Mouse (Mus musculus) hindbrain, embryonic 15.5 days (tissue): Measurements from ENCODE around the gene St3gal3. TPM values are rescaled to one million over a fixed set of nuclear protein-coding genes. Genes with fewer than 3 reads are reported as not detected.

Experiments
- ATAC-seq: fragments of 200-750 bp; cut with Nextera tagmentation; 2 replicates; pipeline ENCODE4 v1.8.0; 2017; ENCODE audit warnings: low read depth, moderate number of reproducible peaks, moderate TSS enrichment; ENCODE audit not compliant: low FRiP score
- H3K27ac ChIP-seq: fragments of 300-500 bp; sonication (generic); replicated peaks from 2 replicates; pipeline ENCODE4 v1.5.1; 2015; ENCODE audit warnings: mild to moderate bottlenecking, inconsistent platforms
- H3K27me3 ChIP-seq: fragments of 300-500 bp; sonication (generic); 2 replicates; pipeline ENCODE4 v1.6.1; 2015; ENCODE audit warnings: control low read depth, inconsistent platforms
- H3K36me3 ChIP-seq: fragments of 300-500 bp; sonication (generic); 2 replicates; pipeline ENCODE4 v1.6.1; 2015; ENCODE audit warnings: control low read depth, inconsistent platforms
- H3K4me1 ChIP-seq: fragments of 300-500 bp; sonication (generic); replicated peaks from 2 replicates; pipeline ENCODE4 v1.6.1; 2015; ENCODE audit warnings: control low read depth, inconsistent platforms
- H3K4me2 ChIP-seq: fragments of 300-500 bp; sonication (generic); 2 replicates; pipeline ENCODE4 v1.6.1; 2015; ENCODE audit warnings: moderate library complexity, mild to moderate bottlenecking, inconsistent platforms
- H3K4me3 ChIP-seq: fragments of 300-500 bp; sonication (generic); 2 replicates; pipeline ENCODE4 v1.5.1; 2015; ENCODE audit warnings: mild to moderate bottlenecking, inconsistent platforms
- H3K9ac ChIP-seq: fragments of 300-500 bp; sonication (generic); 2 replicates; pipeline ENCODE4 v1.6.1; 2015; ENCODE audit warnings: inconsistent platforms
- H3K9me3 ChIP-seq: fragments of 300-500 bp; sonication (generic); 2 replicates; pipeline ENCODE4 v1.6.1; 2016; ENCODE audit warnings: control low read depth, inconsistent platforms
- WGBS: fragments of 180-500 bp; shearing (Covaris S2); methylation state at CpG from one replicate; pipeline ENCODE4 v1.1.7; 2015; 5-methylcytosine and 5-hydroxymethylcytosine counted together
- polyA plus RNA-seq: library from polyadenylated mRNA; unstranded; fragments of >200 nt; fragmentation: Nextera tagmentation; extraction: Ambion mirVana; gene quantifications from 2 replicates; pipeline ENCODE4 v1.2.1, GENCODE M21; 2015

The St3gal3 gene
- polyA plus RNA-seq, 1 experiment from 2014 or later: 15.0 TPM

DNA sequence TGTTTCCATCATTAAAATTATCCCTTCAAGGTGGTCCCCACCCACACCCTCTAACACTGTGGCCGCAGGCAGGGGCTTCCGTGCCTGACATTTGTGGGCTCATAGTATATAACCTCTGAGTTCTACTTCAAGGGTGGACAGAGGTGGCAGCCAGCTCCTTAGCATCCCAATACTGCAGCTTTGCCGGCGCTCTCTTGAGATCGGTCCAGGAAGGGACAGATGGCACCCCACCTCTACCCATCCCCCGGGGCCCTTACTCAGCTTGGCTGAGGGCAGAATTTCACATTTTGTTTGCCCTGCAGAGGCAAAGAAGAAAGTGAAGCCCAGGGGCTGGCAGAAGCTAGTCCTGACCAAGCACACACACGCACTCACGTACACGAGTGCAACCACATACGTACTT is 2.6 kb upstream of the St3gal3 start:
- H3K4me3 ChIP-seq: no peak overlapping the region
- H3K4me1 ChIP-seq: peaks cover 21% of the 10 kb centered on the region
- peaks cover 48% of the 10 kb centered on the region for H3K36me3 ChIP-seq
- H3K4me2 ChIP-seq: no peak overlapping the region
- H3K9ac ChIP-seq: no peak overlapping the region
- H3K9me3 ChIP-seq: no peaks in the 10 kb centered on the region
- WGBS: 89% methylated on average over 10 of the region's 10 CpGs
- no peak for ATAC-seq
- H3K27ac ChIP-seq: no peak overlapping the region
- no peaks in the 10 kb centered on the region for H3K27me3 ChIP-seq

DNA sequence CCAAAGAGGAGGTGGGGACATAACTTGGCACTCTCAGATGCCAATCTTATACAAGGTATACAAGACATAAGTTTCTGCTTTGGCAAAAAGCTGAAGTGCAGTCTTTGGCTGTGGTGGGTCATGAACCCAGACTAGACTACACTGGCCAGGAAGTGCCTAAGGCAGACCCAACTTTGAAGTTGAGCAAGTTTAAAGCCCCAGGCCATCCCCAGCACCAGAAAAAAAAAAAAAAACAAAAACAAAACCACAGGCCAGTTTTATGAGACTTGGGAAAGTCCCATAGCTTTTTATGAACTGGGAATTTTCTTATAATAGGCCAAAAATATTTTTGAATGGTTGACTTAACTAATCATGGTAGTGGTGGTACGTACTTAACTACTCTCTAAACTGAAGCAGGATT is 700 bp upstream of the St3gal3 start:
- ATAC-seq: no peak
- H3K4me1 ChIP-seq: peaks cover 21% of the 10 kb centered on the region
- H3K4me3 ChIP-seq: peak overlapping the region; percentile 74
- WGBS: 87% methylated on average over 1 of the region's 1 CpGs
- H3K27me3 ChIP-seq: no peaks in the 10 kb centered on the region
- H3K4me2 ChIP-seq: peak overlapping the region; percentile 92
- H3K27ac ChIP-seq: peak overlapping the region; percentile 78
- H3K9me3 ChIP-seq: no peaks in the 10 kb centered on the region
- H3K36me3 ChIP-seq: peaks cover 32% of the 10 kb centered on the region
- peak overlapping the region; percentile 75 for H3K9ac ChIP-seq

DNA sequence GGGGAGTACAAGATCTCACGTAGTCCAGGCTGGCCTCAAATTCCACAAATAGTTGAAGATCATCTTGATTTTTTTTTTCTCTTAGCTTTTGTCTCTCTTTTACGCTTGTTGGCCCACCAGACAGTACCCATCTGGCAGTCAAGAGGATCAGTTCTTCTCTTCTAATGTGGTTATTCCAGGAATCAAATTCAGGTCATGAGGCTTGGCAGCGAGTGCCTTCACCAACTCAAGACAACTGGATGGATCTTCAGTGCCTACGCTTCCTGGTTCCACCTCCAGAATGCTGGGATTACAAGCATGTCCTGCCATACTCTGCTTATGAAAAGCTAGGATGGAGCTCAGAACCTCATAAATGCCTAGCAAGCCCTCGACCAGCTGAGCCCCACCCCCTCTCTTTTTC is 3.4 kb downstream of the St3gal3 start:
- Histone ChIP-seq H3K4me1 (peaks cover 21% of the 10 kb centered on the region), H3K27ac (no peak overlapping the region), H3K9me3 (no peaks in the 10 kb centered on the region), H3K4me3 (no peak overlapping the region), H3K36me3 (peaks cover 4% of the 10 kb centered on the region), H3K9ac (no peak overlapping the region), H3K27me3 (no peaks in the 10 kb centered on the region), H3K4me2 (no peak overlapping the region)
- ATAC-seq: no peak
- WGBS: 96% methylated on average over 5 of the region's 5 CpGs

DNA sequence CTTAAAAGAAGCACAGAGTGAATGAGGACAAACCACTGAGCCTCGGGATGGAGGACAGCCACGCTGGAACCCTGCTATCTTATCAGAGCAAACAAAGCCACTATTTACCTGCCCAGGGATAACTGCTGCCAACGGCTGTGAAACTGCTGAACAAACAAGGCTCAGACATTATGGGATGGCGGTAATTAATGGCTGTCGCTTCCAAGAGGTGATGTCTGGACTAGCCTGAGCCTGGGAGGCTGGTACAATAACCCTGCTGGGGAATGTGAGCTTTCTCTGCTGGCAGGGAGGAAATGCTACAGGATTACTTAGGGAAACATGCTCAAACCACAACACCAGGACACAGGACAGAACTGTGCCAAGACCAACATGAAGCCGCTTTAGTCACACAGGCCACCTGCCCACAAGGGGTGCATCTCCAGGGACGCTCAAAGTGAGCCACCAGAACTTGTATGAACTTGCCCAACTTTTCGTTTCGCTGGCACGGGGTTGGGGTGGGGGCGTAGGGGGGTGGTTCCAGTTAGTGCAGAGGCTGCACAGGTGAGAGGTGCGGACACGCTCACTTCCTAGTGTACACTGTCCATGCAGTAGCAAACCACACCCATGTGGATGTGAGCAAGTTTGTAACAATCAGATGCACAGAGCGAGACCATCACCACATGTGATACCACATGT is 11.5 kb downstream of the St3gal3 start:
- no peak overlapping the region for H3K4me3 ChIP-seq
- H3K9ac ChIP-seq: no peak overlapping the region
- no peak; the same call in 1 of the 2 replicates for ATAC-seq
- no peaks in the 10 kb centered on the region for H3K27me3 ChIP-seq
- H3K36me3 ChIP-seq: no peaks in the 10 kb centered on the region
- no peaks in the 10 kb centered on the region for H3K4me1 ChIP-seq
- H3K4me2 ChIP-seq: no peak overlapping the region
- H3K9me3 ChIP-seq: no peaks in the 10 kb centered on the region
- 89% methylated on average over 14 of the region's 14 CpGs for WGBS
- no peak overlapping the region for H3K27ac ChIP-seq

DNA sequence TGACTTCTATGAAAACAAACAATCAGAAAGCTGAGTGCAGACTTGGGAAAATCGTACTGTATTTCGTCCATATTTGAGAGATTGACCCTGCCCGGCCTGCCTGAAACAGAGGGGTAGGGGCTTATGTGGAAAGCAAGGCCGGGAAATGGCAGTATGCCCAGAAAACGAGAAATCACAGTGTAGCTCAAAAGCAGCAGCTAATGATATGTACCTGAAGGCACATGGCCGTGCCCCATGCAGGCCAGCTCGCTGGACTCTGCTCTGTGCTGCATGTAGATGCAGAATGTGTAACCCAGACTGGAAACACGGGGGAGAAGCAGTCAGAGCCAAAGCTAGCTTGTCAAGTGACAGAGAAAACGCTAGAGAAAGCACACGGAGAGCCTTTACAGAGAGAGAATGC is 12.6 kb downstream of the St3gal3 start:
- Histone ChIP-seq H3K27ac (no peak overlapping the region), H3K36me3 (no peaks in the 10 kb centered on the region), H3K27me3 (no peaks in the 10 kb centered on the region), H3K4me3 (no peak overlapping the region), H3K4me1 (no peaks in the 10 kb centered on the region), H3K9ac (no peak overlapping the region), H3K9me3 (no peaks in the 10 kb centered on the region), H3K4me2 (no peak overlapping the region)
- ATAC-seq: no peak
- WGBS: 74% methylated on average over 10 of the region's 10 CpGs

DNA sequence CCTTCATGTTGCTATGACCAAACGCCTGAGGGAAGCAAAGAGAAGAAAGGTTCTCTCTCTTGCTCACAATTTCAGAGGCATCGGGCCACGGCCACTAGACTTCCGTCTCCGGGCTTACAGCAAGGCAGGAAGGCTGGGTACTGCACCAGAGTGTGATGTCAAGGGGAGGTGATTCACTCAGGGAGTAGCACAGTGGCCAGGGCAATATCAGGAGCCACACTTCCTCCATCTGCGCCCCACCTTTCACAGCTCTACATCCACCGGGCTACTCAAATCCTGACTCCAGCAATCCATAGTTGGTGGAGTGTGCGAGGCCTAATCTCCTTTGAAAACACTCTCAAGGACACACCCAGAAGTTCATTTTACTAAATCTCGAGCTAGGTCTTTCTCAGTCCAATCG is 17.1 kb downstream of the St3gal3 start:
- H3K4me1 ChIP-seq: no peaks in the 10 kb centered on the region
- H3K9ac ChIP-seq: no peak overlapping the region
- H3K27me3 ChIP-seq: no peaks in the 10 kb centered on the region
- no peak for ATAC-seq
- no peaks in the 10 kb centered on the region for H3K36me3 ChIP-seq
- no peaks in the 10 kb centered on the region for H3K9me3 ChIP-seq
- WGBS: 95% methylated on average over 10 of the region's 10 CpGs
- H3K4me3 ChIP-seq: no peak overlapping the region
- H3K4me2 ChIP-seq: no peak overlapping the region
- no peak overlapping the region for H3K27ac ChIP-seq

DNA sequence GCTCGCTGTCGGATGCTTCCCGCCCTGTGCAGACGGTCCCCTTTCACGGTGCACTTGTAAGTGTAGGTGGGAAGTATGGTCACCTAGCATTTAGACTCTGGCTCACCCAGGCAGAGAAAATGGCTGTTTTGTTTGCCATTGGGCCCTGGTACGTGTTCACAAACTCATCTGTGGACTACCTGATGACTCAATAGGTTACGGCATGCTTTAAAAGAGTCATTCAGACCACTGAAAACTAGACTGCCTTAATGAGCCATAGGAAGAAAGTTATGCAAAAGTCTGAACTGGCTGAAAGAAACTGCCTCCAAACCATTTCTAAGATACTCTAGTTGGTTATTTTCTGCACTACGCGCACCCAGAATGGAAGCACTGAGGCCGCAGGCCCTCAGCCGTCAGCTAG is 18.6 kb downstream of the St3gal3 start:
- WGBS: 93% methylated on average over 11 of the region's 11 CpGs
- Histone ChIP-seq H3K4me2 (no peak overlapping the region), H3K27me3 (no peaks in the 10 kb centered on the region), H3K4me1 (no peaks in the 10 kb centered on the region), H3K27ac (no peak overlapping the region), H3K9ac (no peak overlapping the region), H3K4me3 (no peak overlapping the region), H3K9me3 (no peaks in the 10 kb centered on the region), H3K36me3 (no peaks in the 10 kb centered on the region)
- no peak for ATAC-seq

DNA sequence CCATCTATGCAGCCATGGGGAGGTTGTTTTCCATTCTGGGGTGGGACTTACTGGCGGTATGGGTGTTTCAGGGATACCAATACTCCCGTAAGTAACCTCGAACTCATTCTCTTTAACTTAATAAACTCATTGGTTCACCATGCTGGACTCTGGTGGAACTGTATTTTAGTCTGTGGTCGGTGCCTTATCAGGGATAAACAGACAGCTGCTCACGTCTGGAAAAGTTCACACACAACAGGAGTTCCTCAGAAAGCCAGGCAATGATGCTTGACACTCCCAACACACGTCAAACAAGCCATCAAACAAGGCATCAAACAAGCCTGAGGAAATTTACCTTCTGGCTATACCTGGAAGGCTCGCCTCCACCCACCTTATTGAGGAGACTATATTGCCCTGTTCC is 19.6 kb downstream of the St3gal3 start:
- H3K4me3 ChIP-seq: no peak overlapping the region
- no peak overlapping the region for H3K27ac ChIP-seq
- H3K4me2 ChIP-seq: no peak overlapping the region
- no peaks in the 10 kb centered on the region for H3K9me3 ChIP-seq
- WGBS: 91% methylated on average over 7 of the region's 7 CpGs
- no peaks in the 10 kb centered on the region for H3K36me3 ChIP-seq
- ATAC-seq: no peak
- no peaks in the 10 kb centered on the region for H3K4me1 ChIP-seq
- no peak overlapping the region for H3K9ac ChIP-seq
- H3K27me3 ChIP-seq: no peaks in the 10 kb centered on the region

DNA sequence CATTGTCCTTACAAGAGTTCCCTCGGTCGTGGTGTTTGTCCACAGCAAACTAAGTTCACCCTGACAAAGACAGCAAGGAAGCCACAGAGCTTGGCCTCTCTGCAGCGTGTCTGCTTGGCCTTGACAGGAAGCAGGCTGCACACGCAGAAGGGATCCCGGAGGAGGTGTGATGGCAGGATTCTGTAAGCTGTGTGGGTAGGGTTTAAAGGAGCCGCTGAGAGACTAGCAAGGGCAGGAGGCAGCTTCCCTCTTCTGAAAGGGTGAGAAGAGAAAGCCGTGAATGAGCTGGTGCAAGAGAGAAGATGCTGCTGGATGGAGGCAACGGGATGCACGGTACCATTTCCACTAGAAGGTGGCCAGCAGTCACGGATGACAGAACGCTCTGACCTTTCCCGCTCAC is 22.1 kb downstream of the St3gal3 start:
- 0 out of 2 replicates have a peak, but pooled peaks cover 4% of the 10 kb centered on the region for H3K4me1 ChIP-seq
- H3K9ac ChIP-seq: no peak overlapping the region
- no peak overlapping the region for H3K4me3 ChIP-seq
- no peak overlapping the region for H3K4me2 ChIP-seq
- ATAC-seq: no peak
- H3K27ac ChIP-seq: no peak overlapping the region
- no peaks in the 10 kb centered on the region for H3K9me3 ChIP-seq
- H3K36me3 ChIP-seq: no peaks in the 10 kb centered on the region
- WGBS: 80% methylated on average over 12 of the region's 12 CpGs
- no peaks in the 10 kb centered on the region for H3K27me3 ChIP-seq

DNA sequence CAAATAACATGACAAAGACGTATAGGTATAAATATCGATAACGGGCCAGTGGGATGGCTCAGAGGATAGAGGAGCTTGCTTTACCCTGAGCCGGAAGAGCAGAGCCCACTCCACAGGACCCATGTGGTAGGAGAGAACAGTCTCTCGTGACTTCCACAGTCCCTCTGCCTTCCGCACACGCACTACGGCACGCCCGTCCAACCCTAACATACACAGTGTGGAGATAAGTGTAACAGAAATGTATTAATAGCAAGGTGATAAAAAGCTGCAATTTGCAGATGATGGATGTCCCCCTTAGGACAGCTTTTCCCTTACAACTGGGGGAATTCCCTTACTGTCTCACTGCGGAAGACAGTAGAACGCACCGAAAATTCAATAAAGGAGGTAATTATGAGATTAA is 25.1 kb downstream of the St3gal3 start:
- ATAC-seq: no peak
- 70% methylated on average over 13 of the region's 13 CpGs for WGBS
- Histone ChIP-seq H3K4me3 (no peak overlapping the region), H3K4me2 (no peak overlapping the region), H3K9me3 (no peaks in the 10 kb centered on the region), H3K27ac (no peak overlapping the region), H3K4me1 (0 out of 2 replicates have a peak, but pooled peaks cover 4% of the 10 kb centered on the region), H3K36me3 (no peaks in the 10 kb centered on the region), H3K9ac (no peak overlapping the region), H3K27me3 (no peaks in the 10 kb centered on the region)

DNA sequence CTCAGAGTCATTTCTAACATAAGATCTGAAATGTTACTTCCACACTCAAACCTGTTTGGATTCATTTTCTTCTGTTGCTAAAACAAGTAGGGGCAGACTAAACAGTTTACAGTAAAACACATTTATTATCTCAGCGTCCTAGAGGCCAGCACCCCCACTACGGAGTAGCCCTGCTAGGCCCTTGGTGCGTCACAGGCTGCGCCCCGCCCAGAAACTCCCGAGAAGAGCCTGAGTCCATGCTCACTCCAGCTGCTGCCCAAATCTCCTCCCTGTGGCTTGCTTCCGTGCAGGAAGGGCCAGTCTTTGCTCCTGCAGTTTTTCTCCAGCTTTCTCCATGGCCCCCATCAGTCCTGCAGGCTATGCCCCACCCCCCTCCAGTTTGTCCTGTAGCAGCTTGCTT is 25.9 kb downstream of the St3gal3 start:
- H3K4me3 ChIP-seq: no peak overlapping the region
- H3K4me2 ChIP-seq: no peak overlapping the region
- 0 out of 2 replicates have a peak, but pooled peaks cover 4% of the 10 kb centered on the region for H3K4me1 ChIP-seq
- H3K36me3 ChIP-seq: no peaks in the 10 kb centered on the region
- WGBS: 84% methylated on average over 7 of the region's 7 CpGs
- no peak overlapping the region for H3K27ac ChIP-seq
- H3K27me3 ChIP-seq: no peaks in the 10 kb centered on the region
- no peaks in the 10 kb centered on the region for H3K9me3 ChIP-seq
- ATAC-seq: peak; percentile 23; the same call in 1 of the 2 replicates
- no peak overlapping the region for H3K9ac ChIP-seq

DNA sequence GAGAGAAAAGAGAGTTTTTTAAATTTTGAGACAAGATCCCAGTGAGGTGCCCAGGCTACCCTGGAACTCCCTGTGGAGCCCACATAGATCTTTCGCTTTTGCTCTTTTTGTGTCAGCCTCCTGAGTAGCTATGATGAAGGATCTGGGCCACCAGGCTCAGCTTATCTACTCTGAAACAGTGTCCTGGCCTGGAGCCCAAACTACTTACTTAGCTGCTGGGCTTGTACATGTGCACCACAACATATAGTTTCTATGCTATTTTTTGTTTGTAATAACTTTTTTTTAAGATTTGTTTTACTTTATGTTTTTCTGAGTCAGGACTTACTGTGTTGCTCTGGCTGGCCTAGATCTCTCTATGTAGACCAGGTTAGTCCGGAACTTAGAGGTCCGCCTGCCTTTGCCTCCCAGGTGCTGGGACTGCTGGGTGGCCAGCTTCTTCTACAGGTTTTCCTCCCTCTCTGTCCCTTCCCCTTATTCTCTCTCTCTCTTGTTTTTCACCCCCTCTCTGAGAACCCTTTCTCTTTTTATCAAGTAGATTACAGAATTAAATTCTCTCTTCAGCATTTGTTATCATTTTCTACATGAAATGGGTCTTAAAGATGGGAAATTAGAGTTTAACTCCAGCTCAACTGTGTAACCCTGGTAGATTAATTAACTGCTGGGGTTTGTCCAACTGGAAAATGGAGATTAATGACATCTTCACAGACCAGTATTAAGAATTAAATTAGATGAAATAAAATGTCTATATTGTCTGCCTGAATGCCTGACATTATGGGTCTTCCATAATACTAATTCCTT is 29.3 kb downstream of the St3gal3 start:
- H3K4me3 ChIP-seq: no peak overlapping the region
- no peak overlapping the region for H3K4me2 ChIP-seq
- 95% methylated on average over 3 of the region's 3 CpGs for WGBS
- 0 out of 2 replicates have a peak, but pooled peaks cover 4% of the 10 kb centered on the region for H3K4me1 ChIP-seq
- H3K9me3 ChIP-seq: no peaks in the 10 kb centered on the region
- no peaks in the 10 kb centered on the region for H3K36me3 ChIP-seq
- H3K27me3 ChIP-seq: no peaks in the 10 kb centered on the region
- ATAC-seq: no peak
- H3K9ac ChIP-seq: no peak overlapping the region
- no peak overlapping the region for H3K27ac ChIP-seq
